Mouse (Mus musculus): ENCODE measurements at regions not wholly inside any gene's neighbourhood (a gene's known extent, or its start where the extent isn't known, plus 50 kb on each side); places are given as distances from the start of the nearest gene placed in this dataset.

GRCm38 (mm10) chr7:71873817-71874216 is 432.6 kb downstream of the Mctp2 start:
- no peak for DNase-seq (ENCODE audit: low read depth, low spot score)
- 75% methylated on average over 5 of the region's 5 CpGs for WGBS

- DNase-seq (ENCODE audit: low read depth, low spot score) = no peak
- WGBS = 70% methylated on average over 6 of the region's 6 CpGs
These were observed 433.5 kb downstream of the Mctp2 start for GRCm38 (mm10) chr7:71872912-71873311.

GRCm38 (mm10) chr7:71867090-71867489 is 439.3 kb downstream of the Mctp2 start:
- WGBS = 17% methylated on average over 3 of the region's 3 CpGs
- peak; percentile 6 for DNase-seq (ENCODE audit: low read depth, low spot score)

DNA sequence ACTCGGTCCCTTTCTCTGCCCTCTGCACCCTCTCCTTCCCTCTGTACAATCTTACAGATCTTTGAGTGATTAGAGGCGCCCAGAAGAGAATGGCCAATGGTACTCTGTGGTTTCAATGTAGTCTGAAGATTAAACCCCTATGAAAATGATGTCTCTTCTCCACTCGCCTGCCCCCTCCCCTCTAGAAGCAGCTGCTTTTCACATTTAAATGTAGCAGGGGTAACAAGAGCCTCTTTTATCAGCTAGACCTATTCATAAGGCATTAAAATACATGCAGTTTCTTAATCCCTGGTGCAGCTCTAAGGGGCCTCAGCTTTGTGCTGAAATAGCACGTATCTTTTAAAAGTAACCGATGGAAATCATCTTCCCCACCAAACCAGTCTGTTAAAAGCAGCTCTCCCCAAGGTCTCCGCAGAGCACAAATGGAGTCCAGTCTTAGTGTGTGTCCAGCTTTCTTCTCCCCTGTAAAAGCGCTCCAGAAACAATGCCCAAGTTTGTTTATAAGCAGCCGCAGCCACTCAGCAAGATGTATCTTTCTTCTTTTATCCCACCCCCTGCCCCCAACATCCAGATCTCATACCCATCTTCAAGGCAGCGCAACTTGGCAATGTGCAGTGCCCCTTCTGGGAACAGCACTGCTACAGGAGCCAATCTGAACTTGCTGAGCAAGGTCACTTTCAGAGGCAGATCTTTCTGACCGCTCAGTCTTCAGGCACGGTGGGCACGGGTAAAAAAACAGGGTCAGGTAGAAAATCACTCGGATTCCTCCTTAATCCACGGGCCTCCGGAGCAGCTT is 440.8 kb downstream of the Mctp2 start:
- DNase-seq (ENCODE audit: low read depth, low spot score) = no peak
- WGBS = 57% methylated on average over 15 of the region's 15 CpGs

GRCm38 (mm10) chr7:71852864-71853263 is 453.5 kb downstream of the Mctp2 start:
- WGBS = 92% methylated on average over 3 of the region's 3 CpGs

DNA sequence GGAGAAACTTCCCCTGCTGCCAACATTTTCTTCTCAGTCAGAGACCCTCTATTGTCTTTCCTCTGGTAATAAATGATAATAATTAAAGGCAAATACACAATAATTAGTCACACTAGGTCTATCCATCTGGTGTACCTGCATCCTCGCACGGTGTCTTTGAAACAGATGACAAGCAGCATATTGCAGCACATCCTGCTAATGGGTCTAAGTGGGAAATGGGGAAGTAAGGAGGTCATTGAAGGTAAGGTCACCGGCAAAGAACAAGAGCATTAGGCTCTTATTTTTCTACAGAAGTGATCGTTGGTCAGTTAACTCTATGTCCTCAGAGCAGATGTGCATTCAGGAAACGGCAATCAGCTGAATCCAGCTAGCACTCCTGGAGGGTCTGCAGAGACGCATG is 457.2 kb downstream of the Mctp2 start:
- DNase-seq (ENCODE audit: low read depth, low spot score) = no peak
- WGBS = 84% methylated on average over 6 of the region's 6 CpGs

More at GRCm38 (mm10) chr7:71852864-71853263, 453.5 kb downstream of the Mctp2 start:
- DNase-seq (ENCODE audit: low read depth, low spot score) = no peak

DNA sequence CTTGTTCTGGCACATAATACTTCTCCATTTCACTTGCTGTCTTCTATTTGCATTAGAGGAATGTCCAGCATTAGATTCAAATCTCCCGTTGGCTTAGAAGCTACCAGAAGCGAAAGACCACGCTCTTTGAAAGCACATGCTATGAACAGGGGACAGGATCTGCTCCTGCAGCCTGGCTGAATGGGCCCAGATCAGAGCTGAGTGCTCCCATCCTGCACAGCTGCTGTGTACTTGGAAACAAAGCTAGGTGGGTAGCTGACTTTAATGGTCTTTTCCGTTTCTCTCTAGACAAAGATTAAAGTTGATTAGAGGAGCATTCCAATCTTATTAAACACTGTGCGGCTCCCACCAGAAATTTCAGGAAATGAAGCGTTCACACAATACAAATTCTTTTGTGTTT is 468.6 kb downstream of the Mctp2 start:
- DNase-seq (ENCODE audit: low read depth, low spot score) = no peak
- 72% methylated on average over 6 of the region's 6 CpGs for WGBS

- no peak for DNase-seq (ENCODE audit: low read depth, low spot score)
- WGBS = 70% methylated on average over 3 of the region's 3 CpGs
These were observed 474.4 kb downstream of the Mctp2 start for GRCm38 (mm10) chr7:71831790-71832525.

DNA sequence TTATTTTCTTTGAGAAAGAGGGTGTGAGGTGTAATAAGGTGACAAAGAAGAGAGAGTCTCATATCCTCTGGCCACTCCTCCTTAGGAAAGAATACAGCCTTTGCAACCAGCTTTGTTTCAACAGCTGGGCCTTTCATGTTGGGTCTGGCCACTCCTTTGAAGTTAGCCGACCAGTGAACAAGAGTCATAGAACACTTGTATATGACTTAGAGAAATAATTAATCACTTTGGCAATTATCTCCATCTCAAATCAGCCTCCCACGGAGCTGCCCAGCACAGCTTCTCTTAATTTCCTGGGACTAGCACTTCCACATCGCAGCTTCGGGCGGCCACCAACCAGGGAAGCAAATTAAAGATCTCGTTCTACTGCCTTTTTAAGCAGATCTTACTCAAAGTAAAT is 476.8 kb downstream of the Mctp2 start:
- DNase-seq (ENCODE audit: low read depth, low spot score) = no peak
- 67% methylated on average over 6 of the region's 6 CpGs for WGBS

DNA sequence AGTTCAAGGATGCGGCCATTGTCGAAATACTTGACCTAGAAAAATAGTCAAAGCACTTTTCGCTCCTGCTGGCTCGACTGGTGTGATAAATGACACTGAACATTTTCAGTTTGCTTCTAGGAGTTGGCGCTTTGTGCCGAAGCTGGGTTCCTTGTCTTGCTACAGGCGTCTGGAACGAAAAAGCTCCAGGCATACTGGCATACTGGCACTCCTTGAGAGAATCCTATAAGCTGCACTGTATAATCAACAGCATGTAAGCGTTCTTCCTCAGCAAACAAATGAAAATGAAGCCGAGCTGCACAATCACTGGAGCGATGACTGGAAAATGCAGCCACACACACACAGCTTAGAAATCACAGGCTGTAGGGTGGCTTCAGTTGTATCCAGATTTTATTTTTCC is 464.9 kb upstream of the Gm10295 start:
- no peak for DNase-seq (ENCODE audit: low read depth, low spot score)
- WGBS = 82% methylated on average over 11 of the region's 11 CpGs

DNA sequence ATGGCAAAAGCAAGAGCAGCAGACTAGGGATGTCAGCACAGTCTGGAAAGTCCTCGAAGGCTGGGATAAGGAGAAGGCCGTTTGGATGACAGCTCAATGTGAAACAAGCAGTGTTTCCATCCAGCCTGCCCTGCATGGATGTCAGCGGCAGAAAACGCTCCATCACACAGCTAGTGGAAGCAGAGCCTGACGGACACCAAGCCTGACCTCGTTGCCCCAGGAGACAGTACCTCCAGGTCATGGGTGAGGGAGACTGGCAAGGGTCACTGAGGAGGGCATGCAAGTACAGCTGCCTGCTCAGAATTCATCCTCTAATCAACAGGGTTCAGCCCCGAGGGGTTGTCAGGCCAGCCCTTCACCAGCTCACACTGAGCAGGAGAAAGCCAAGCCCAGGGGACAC is 442.9 kb upstream of the Gm10295 start:
- WGBS = 53% methylated on average over 7 of the region's 7 CpGs
- DNase-seq (ENCODE audit: low read depth, low spot score) = no peak

DNA sequence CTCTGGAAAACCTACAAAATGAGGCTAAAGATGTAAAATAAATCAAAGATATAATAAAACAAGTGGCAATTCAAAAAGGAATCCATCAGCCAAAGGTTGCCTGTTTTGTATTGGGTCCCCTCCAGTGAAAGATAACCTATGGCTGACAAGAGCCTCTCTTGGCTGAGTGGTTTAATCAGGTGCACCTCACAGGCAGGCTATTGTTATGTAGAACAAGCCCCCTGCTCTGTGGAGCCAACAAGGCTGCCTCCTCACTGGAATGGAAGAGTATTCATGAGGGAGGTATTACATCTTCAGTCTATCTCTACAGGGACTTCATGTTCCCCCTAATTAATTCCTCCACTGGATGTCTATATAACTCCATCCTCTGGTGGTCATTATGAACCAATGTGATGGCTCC is 437.1 kb upstream of the Gm10295 start:
- no peak for DNase-seq (ENCODE audit: low read depth, low spot score)

- no peak for DNase-seq (ENCODE audit: low read depth, low spot score)
- WGBS = 69% methylated on average over 4 of the region's 4 CpGs
These were observed 431.2 kb upstream of the Gm10295 start for GRCm38 (mm10) chr7:71782496-71782895.

GRCm38 (mm10) chr7:71749886-71750285 is 398.6 kb upstream of the Gm10295 start:
- WGBS = 74% methylated on average over 5 of the region's 5 CpGs
- no peak for DNase-seq (ENCODE audit: low read depth, low spot score)

GRCm38 (mm10) chr7:71746118-71746897 is 395.0 kb upstream of the Gm10295 start:
- WGBS = 75% methylated on average over 7 of the region's 7 CpGs
- no peak for DNase-seq (ENCODE audit: low read depth, low spot score)

GRCm38 (mm10) chr7:71728509-71728908 is 377.2 kb upstream of the Gm10295 start:
- no peak for DNase-seq (ENCODE audit: low read depth, low spot score)

DNA sequence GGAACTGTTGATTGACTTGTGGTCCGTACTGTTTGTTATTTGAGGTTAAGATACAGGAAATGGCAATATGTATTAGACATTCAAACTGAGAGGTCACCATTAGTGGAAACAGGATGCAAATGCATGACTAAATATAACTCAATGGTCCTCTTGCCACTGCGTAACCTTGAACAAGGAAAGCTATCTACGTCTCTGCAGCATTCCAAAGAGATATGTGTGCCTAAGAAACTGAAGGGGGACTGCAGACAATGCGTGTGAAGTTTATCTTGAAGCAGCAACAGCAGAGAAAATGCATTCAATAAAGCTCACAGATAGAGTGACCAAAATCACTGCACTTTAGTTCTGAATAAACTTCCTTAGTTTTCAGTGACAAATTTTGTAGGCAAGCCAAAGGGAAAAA is 356.9 kb upstream of the Gm10295 start:
- 72% methylated on average over 4 of the region's 4 CpGs for WGBS

DNA sequence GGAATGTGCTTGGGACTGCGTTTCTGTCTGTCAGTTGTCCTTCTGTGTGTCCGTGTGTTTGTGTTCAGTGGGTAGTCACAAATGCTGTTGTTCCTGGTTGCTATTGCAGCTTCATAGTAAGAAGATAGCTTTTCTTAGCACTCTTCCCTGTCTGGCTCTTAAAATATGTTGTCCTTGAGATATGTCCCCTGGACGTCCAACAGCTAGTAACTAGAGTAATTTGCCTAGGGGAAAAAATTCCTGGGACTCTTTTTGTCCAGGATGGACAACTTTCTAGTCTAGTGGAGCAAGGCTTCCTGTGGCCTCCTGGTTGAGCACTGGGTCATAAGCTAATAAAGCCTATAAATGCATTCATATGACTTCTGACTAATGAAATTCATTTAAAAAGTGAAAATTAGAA is 354.9 kb upstream of the Gm10295 start:
- WGBS = 60% methylated on average over 3 of the region's 3 CpGs
- no peak for DNase-seq (ENCODE audit: low read depth, low spot score)

More for the DNA sequence above, 356.9 kb upstream of the Gm10295 start:
- DNase-seq (ENCODE audit: low read depth, low spot score) = no peak

DNA sequence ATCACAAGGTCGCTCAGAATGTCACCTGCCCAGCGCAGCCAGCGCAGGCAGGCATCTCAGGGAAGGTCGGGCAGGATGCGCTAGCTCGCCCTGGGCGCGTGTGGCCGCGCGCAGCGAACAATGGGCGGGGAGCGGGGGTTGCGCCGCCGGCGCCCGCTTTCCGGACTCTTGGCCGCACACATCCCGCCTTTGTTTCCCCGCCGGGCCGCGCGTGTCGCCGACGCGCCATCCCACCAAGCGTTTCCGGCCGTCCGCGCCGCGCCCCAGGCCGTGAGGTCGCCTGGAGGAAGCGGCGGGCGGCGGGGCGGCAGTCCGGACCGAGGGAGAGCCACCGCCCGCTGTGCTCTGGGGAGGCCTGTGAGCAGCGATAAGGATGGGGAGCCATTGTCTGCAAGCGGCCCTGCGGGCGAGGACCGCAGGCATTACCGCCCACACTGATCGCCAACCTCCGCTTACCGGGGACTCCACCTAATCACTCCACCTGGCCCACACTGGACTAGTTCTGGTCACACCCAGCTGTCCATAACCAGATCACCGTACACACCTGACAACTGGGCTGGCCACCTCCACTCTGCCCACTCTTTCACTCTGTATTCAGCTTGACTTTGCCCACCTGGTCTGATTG is 354.3 kb upstream of the Gm10295 start:
- no peak for DNase-seq (ENCODE audit: low read depth, low spot score)

GRCm38 (mm10) chr7:71704661-71705240 is 353.5 kb upstream of the Gm10295 start:
- WGBS = 68% methylated on average over 4 of the region's 4 CpGs
- DNase-seq (ENCODE audit: low read depth, low spot score) = no peak

More for the DNA sequence above, 354.3 kb upstream of the Gm10295 start:
- WGBS = 3% methylated on average over 59 of the region's 59 CpGs

All from large intestine, adult 2 months (tissue).